Mouse (Mus musculus) cerebellum, adult 8-10 months (tissue): Measurements from ENCODE around the gene Mrpl2.
A peak's percentile ranks its signal among the peaks of the same experiment; 100 is the strongest.

Experiments
- DNase-seq: peaks from one replicate; pipeline ENCODE4 v3.0.0; 2022

Gene Mrpl2

GRCm38 (mm10) chr17:46673850-46674529 lies 28.0 kb downstream of the Mrpl2 start, which contains the start of gene Rrp36:
Rrp36 (minus strand) TSS chr17:46674352.
- peak; percentile 79 for DNase-seq

GRCm38 (mm10) chr17:46674530-46675283 lies 28.7 kb downstream of the Mrpl2 start:
- DNase-seq, result no peak

GRCm38 (mm10) chr17:46678416-46678815 lies 32.4 kb downstream of the Mrpl2 start, which contains the start of gene Mea1:
Mea1 (plus strand) TSS chr17:46678793.
- no peak for DNase-seq

GRCm38 (mm10) chr17:46678911-46679310 lies 32.9 kb downstream of the Mrpl2 start:
- no peak for DNase-seq

- DNase-seq, result no peak
These were observed 34.1 kb downstream of the Mrpl2 start for GRCm38 (mm10) chr17:46679843-46680759.

GRCm38 (mm10) chr17:46680760-46681373 lies 34.8 kb downstream of the Mrpl2 start, which contains the start of gene Klhdc3:
Klhdc3 (minus strand) TSS chr17:46680914.
- DNase-seq, result peak; percentile 96

GRCm38 (mm10) chr17:46681466-46682118 lies 35.6 kb downstream of the Mrpl2 start:
- no peak for DNase-seq

- no peak for DNase-seq
These were observed 36.8 kb downstream of the Mrpl2 start for GRCm38 (mm10) chr17:46682654-46683389.

- no peak for DNase-seq
These were observed 39.9 kb downstream of the Mrpl2 start for GRCm38 (mm10) chr17:46685913-46686312.

- no peak for DNase-seq
These were observed 44.6 kb downstream of the Mrpl2 start for GRCm38 (mm10) chr17:46690665-46691064.

GRCm38 (mm10) chr17:46691390-46691789 lies 45.4 kb downstream of the Mrpl2 start:
- DNase-seq, result no peak

- DNase-seq, result no peak
These were observed 48.6 kb downstream of the Mrpl2 start for GRCm38 (mm10) chr17:46694517-46695063.

GRCm38 (mm10) chr17:46698515-46698914 lies 52.5 kb downstream of the Mrpl2 start:
- no peak for DNase-seq

- DNase-seq, result no peak
These were observed 53.2 kb downstream of the Mrpl2 start for GRCm38 (mm10) chr17:46699245-46699644.
